Mouse (Mus musculus): Measurements from ENCODE around the gene Mical1.

DNA sequence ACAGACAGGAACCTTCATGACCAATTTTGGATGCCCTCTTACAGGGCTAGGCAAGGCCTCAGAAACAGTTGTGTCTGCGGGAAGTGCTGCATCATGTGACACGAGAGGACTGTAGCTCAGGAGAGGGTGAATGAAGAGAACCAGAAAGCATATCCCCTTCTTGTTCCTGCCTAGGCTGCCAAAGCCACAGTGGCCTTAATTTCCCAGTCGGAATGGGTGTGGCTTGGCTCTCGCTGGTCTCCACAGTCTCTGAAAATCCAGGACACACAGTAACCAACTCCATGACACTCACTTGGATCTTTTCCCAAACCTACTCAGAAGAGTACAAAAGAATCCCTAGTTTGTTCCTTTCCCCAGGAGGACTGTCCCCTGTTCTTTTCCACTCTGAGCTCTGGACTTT is 24.8 kb downstream of the Mical1 start:
- TF ChIP-seq CTCF (IDR thresholded peaks at IDR 0.05 in 2 of 3, conservative IDR thresholded peaks at IDR 0.05 in 1 of 3; ENCODE audit: control insufficient read depth in 1 of 3, insufficient read depth in 1 of 3, low read depth in 2 of 3, low read length in 3 of 3, poor library complexity in 1 of 3, severe bottlenecking in 1 of 3) (no peak), USF1 (IDR thresholded peaks at IDR 0.05; ENCODE audit: low read depth, low read length) (no peak), EP300 (IDR thresholded peaks at IDR 0.05; ENCODE audit: low read depth in 1 of 2, low read length in 2 of 2) (no peak), MAZ (IDR thresholded peaks at IDR 0.05; ENCODE audit: low read depth, low read length) (no peak), ZC3H11A (IDR thresholded peaks at IDR 0.05; ENCODE audit: low read depth, low read length) (no peak), POLR2A (IDR thresholded peaks at IDR 0.05; ENCODE audit: control insufficient read depth in 1 of 2, insufficient read depth in 1 of 2, low read depth in 1 of 2, low read length in 2 of 2, poor library complexity in 1 of 2) (no peak), RCOR1 (IDR thresholded peaks at IDR 0.05; ENCODE audit: low read depth, low read length) (no peak)
